Mouse (Mus musculus) sigmoid colon, adult 10 weeks (tissue): ENCODE data around the gene Ppme1. TPM values are rescaled to one million over a fixed set of nuclear protein-coding genes. Genes with fewer than 3 reads are reported as not detected.

Source experiments
- polyA plus RNA-seq: library from polyadenylated mRNA; stranded (reverse); fragments of 350-450 nt; fragmentation: Illumina TruSeq; extraction: RNeasy Lipid Tissue Mini Kit (QIAGEN cat#74804); gene quantifications from one replicate; pipeline ENCODE4 v1.2.3, GENCODE M21; 2014; ENCODE audit warnings: low read depth, low replicate concordance

The Ppme1 gene
- 63.2 TPM for polyA plus RNA-seq

GRCm38 (mm10) chr7:100371495-100372451 lies at the start of gene Ppme1, which contains the start of gene C2cd3:
Gene Ppme1, minus strand, starts transcription at chr7:100372307.
Gene C2cd3, plus strand, starts transcription at chr7:100372233.

GRCm38 (mm10) chr7:100285383-100285782 lies 86.7 kb downstream of the Ppme1 start, which contains the start of gene P4ha3:
Gene P4ha3, plus strand, starts transcription at chr7:100285520.

Other genes with a start within 250 kb of the Ppme1 start
- 19.9 TPM for gene Lipt2, start 213.0 kb downstream of the Ppme1 start, polyA plus RNA-seq
- gene Kcne3, start 195.8 kb downstream of the Ppme1 start, polyA plus RNA-seq = 422 TPM
- gene Pgm2l1, start 144.9 kb downstream of the Ppme1 start, polyA plus RNA-seq = 24.8 TPM
- gene P4ha3, start 86.8 kb downstream of the Ppme1 start, polyA plus RNA-seq = 1.6 TPM
- gene C2cd3, start 74 bp downstream of the Ppme1 start, polyA plus RNA-seq = 23.2 TPM
- gene Ucp3, start 100.7 kb upstream of the Ppme1 start, polyA plus RNA-seq = 0.16 TPM
- gene Ucp2, start 121.0 kb upstream of the Ppme1 start, polyA plus RNA-seq = 20.9 TPM
- gene Dnajb13, start 142.7 kb upstream of the Ppme1 start, polyA plus RNA-seq = not detected
- gene Coa4, start 164.8 kb upstream of the Ppme1 start, polyA plus RNA-seq = 33.6 TPM
- gene Rab6a, start 235.1 kb upstream of the Ppme1 start, polyA plus RNA-seq = 465 TPM
- 59.9 TPM for gene Mrpl48, start 236.0 kb upstream of the Ppme1 start, polyA plus RNA-seq